Mouse (Mus musculus) hindbrain, postnatal 0 days (tissue): ENCODE data around the gene Pbxip1. TPM values are rescaled to one million over a fixed set of nuclear protein-coding genes. Genes with fewer than 3 reads are reported as not detected.

Experiments used
- ATAC-seq: fragments of 200-750 bp; cut with Nextera tagmentation; 2 replicates; pipeline ENCODE4 v1.8.0; 2017; ENCODE audit warnings: mild to moderate bottlenecking, moderate TSS enrichment, moderate library complexity
- DNase-seq: peaks from one replicate; pipeline ENCODE4 v3.0.0-alpha.2; 2015; ENCODE audit warnings: low spot score
- H3K27ac ChIP-seq: fragments of 300-500 bp; sonication (generic); 2 replicates; pipeline ENCODE4 v1.5.1; 2014; ENCODE audit warnings: mild to moderate bottlenecking
- H3K27me3 ChIP-seq: fragments of 300-500 bp; sonication (generic); 2 replicates; pipeline ENCODE4 v1.6.1; 2014; ENCODE audit warnings: low read length, mixed read lengths; ENCODE audit not compliant: insufficient read depth
- H3K36me3 ChIP-seq: fragments of 300-500 bp; sonication (generic); 2 replicates; pipeline ENCODE4 v1.6.1; 2014; ENCODE audit warnings: low read length, mixed read lengths; ENCODE audit not compliant: insufficient read depth
- H3K4me1 ChIP-seq: fragments of 300-500 bp; sonication (generic); 2 replicates; pipeline ENCODE4 v1.6.1; 2014; ENCODE audit warnings: antibody characterized with exemption, low read length, mixed read lengths; ENCODE audit not compliant: insufficient read depth
- H3K4me2 ChIP-seq: fragments of 300-500 bp; sonication (generic); 2 replicates; pipeline ENCODE4 v1.6.1; 2014; ENCODE audit warnings: low read depth, mild to moderate bottlenecking, low read length, moderate library complexity, mixed read lengths
- H3K4me3 ChIP-seq: fragments of 300-500 bp; sonication (generic); 2 replicates; pipeline ENCODE4 v1.5.1; 2014; ENCODE audit warnings: low read length
- H3K9ac ChIP-seq: fragments of 300-500 bp; sonication (generic); replicated peaks from 2 replicates; pipeline ENCODE4 v1.6.1; 2014; ENCODE audit warnings: mild to moderate bottlenecking, low read length, moderate library complexity, mixed read lengths
- H3K9me3 ChIP-seq: fragments of 300-500 bp; sonication (generic); 2 replicates; pipeline ENCODE4 v1.6.1; 2016; ENCODE audit warnings: low read length, mixed read lengths
- CTCF ChIP-seq: IDR thresholded peaks from 2 replicates; pipeline ENCODE4 v1.5.1; 2016; ENCODE audit warnings: antibody characterized with exemption, control low read depth, low read depth
- WGBS: fragments of 180-500 bp; shearing (Covaris S2); extraction: QIAGEN DNeasy Blood & Tissue Kit; methylation state at CpG from one replicate; pipeline ENCODE4 v1.1.7; 2014; 5-methylcytosine and 5-hydroxymethylcytosine counted together
- polyA plus RNA-seq: library from polyadenylated mRNA; unstranded; fragments of >200 nt; fragmentation: Nextera tagmentation; extraction: Ambion mirVana; gene quantifications from 2 replicates; pipeline ENCODE4 v1.2.1, GENCODE M21; 2015
- total RNA-seq: library from RNA; depleted of rRNA; stranded (reverse); fragments of >200 nt; gene quantifications from 2 replicates; pipeline ENCODE4 v1.2.3, GENCODE M21; 2014

The Pbxip1 gene
- total and polyA plus RNA-seq, 2 experiments from 2014 or later = 22.5 to 28.5 TPM

GRCm38 (mm10) chr3:89448720-89449537 lies 12.4 kb downstream of the Pbxip1 start:
- Histone ChIP-seq H3K36me3 (no peaks in the 10 kb centered on the region), H3K4me3 (no peak overlapping the region), H3K9me3 (no peaks in the 10 kb centered on the region), H3K4me1 (no peaks in the 10 kb centered on the region), H3K4me2 (no peak overlapping the region), H3K27me3 (no peaks in the 10 kb centered on the region), H3K27ac (no peak overlapping the region), H3K9ac (no peak overlapping the region)
- ATAC-seq (peak; percentile 56), DNase-seq (peak; percentile 40)
- 58% methylated on average over 13 of the region's 13 CpGs for WGBS
- no peak for TF ChIP-seq CTCF

- peak; percentile 83 for DNase-seq
- Histone ChIP-seq H3K4me3 (no peak overlapping the region), H3K27me3 (no peaks in the 10 kb centered on the region), H3K4me2 (no peak overlapping the region), H3K9ac (no peak overlapping the region), H3K27ac (no peak overlapping the region), H3K36me3 (no peaks in the 10 kb centered on the region), H3K4me1 (no peaks in the 10 kb centered on the region), H3K9me3 (no peaks in the 10 kb centered on the region)
- TF ChIP-seq CTCF = peak; percentile 77
- peak; percentile 80 for ATAC-seq
- WGBS = 36% methylated on average over 7 of the region's 7 CpGs
These were observed 13.0 kb downstream of the Pbxip1 start for GRCm38 (mm10) chr3:89449541-89449940.

GRCm38 (mm10) chr3:89451916-89452315 lies 15.4 kb downstream of the Pbxip1 start:
- no peak overlapping the region for H3K4me3 ChIP-seq
- ATAC-seq (no peak), DNase-seq (peak; percentile 24)
- H3K4me1 ChIP-seq = no peaks in the 10 kb centered on the region
- no peak overlapping the region for H3K4me2 ChIP-seq
- no peaks in the 10 kb centered on the region for H3K9me3 ChIP-seq
- H3K27ac ChIP-seq = no peak overlapping the region
- H3K27me3 ChIP-seq = no peaks in the 10 kb centered on the region
- H3K9ac ChIP-seq = no peak overlapping the region
- no peaks in the 10 kb centered on the region for H3K36me3 ChIP-seq
- WGBS = 82% methylated on average over 1 of the region's 1 CpGs
- no peak for TF ChIP-seq CTCF

- 73% methylated on average over 10 of the region's 10 CpGs for WGBS
- no peaks in the 10 kb centered on the region for H3K36me3 ChIP-seq
- H3K4me3 ChIP-seq = no peak within 1 kb of the TSS
- TF ChIP-seq CTCF = no peak
- H3K4me2 ChIP-seq = no peak within 1 kb of the TSS
- H3K27me3 ChIP-seq = no peaks in the 10 kb centered on the region
- H3K27ac ChIP-seq = no peak within 1 kb of the TSS
- no peaks in the 10 kb centered on the region for H3K9me3 ChIP-seq
- no peak within 1 kb of the TSS for H3K9ac ChIP-seq
- H3K4me1 ChIP-seq = no peaks in the 10 kb centered on the region
- no peak for ATAC-seq
- DNase-seq = no peak
These were observed 18.1 kb downstream of the Pbxip1 start, which contains the start of gene Pmvk for GRCm38 (mm10) chr3:89454401-89455177. Gene Pmvk, plus strand, starts transcription at chr3:89454541.

GRCm38 (mm10) chr3:89455786-89456285 lies 19.3 kb downstream of the Pbxip1 start:
- no peak overlapping the region for H3K4me2 ChIP-seq
- no peaks in the 10 kb centered on the region for H3K27me3 ChIP-seq
- DNase-seq = no peak
- H3K9ac ChIP-seq = no peak overlapping the region
- H3K9me3 ChIP-seq = no peaks in the 10 kb centered on the region
- H3K27ac ChIP-seq = no peak overlapping the region
- no peaks in the 10 kb centered on the region for H3K36me3 ChIP-seq
- 29% methylated on average over 1 of the region's 1 CpGs for WGBS
- ATAC-seq = no peak
- no peak overlapping the region for H3K4me3 ChIP-seq
- no peaks in the 10 kb centered on the region for H3K4me1 ChIP-seq
- no peak for TF ChIP-seq CTCF

GRCm38 (mm10) chr3:89456726-89457665 lies 20.5 kb downstream of the Pbxip1 start:
- no peaks in the 10 kb centered on the region for H3K4me1 ChIP-seq
- no peak overlapping the region for H3K4me2 ChIP-seq
- peak; percentile 58 for DNase-seq
- no peak overlapping the region for H3K4me3 ChIP-seq
- H3K9ac ChIP-seq = no peak overlapping the region
- no peak for ATAC-seq
- no peaks in the 10 kb centered on the region for H3K27me3 ChIP-seq
- no peaks in the 10 kb centered on the region for H3K9me3 ChIP-seq
- H3K36me3 ChIP-seq = 0 out of 2 replicates have a peak, but pooled peaks cover 3% of the 10 kb centered on the region
- no peak overlapping the region for H3K27ac ChIP-seq
- TF ChIP-seq CTCF = peak; percentile 71
- WGBS = 27% methylated on average over 10 of the region's 10 CpGs
